Mouse (Mus musculus) adrenal gland, postnatal 14 days (tissue): ENCODE data around the gene Notch2. TPM values are rescaled to one million over a fixed set of nuclear protein-coding genes. Genes with fewer than 3 reads are reported as not detected.
A peak's percentile ranks its signal among the peaks of the same experiment; 100 is the strongest.
"Not testable (repeated sequence)": the region's sequence is repeated elsewhere in the genome, so short reads cannot be mapped to it uniquely, and the experiment has no call there.

Source experiments
- DNase-seq: peaks from one replicate; pipeline ENCODE4 v3.0.0; 2021; ENCODE audit warnings: mixed read lengths
- total RNA-seq: library from RNA; stranded (reverse); gene quantifications from 2 replicates; pipeline ENCODE4 v1.2.3, GENCODE M21; 2021

The Notch2 gene
- total RNA-seq, 1 experiment from 2014 or later, result 46.7 TPM

DNA sequence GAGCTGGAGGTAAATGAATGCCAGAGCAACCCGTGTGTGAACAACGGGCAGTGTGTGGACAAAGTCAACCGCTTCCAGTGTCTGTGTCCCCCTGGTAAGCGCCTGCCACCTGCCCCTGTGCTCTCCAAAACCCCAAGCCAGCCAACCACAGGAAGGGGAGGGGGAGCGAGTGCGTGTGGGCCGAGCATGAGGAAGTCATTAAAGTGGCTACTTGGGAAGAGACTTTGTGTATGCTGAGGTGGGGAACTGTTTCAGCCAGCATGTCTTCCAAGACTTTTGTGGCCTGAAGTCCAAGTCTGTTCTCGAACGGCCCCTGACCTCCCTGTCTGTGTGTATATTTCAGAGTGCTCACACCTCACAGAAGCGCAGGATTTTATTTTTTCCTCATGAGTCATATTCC is 88.2 kb downstream of the Notch2 start:
- DNase-seq, result no peak

GRCm38 (mm10) chr3:98104851-98105471 is 91.6 kb downstream of the Notch2 start:
- DNase-seq, result no peak

DNA sequence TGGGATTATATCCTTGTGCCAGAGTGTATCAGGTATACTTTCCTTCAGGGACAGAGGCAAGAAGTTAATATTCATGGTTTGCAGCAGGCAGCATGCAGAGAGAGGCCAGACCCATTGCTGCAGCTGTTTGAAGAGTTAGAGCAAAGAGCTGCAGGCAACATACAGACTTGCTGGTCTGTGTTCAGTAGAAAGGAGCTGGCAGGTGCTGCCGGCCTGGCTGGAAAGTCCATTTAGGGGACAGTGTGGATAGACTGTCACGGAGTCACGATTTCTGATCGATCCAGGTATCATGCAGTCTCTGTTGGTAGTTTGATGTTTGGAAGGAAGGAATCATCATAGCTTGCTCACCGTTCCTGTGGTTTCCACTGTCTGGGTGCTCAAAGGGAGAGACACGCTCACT is 92.2 kb downstream of the Notch2 start:
- no peak for DNase-seq

DNA sequence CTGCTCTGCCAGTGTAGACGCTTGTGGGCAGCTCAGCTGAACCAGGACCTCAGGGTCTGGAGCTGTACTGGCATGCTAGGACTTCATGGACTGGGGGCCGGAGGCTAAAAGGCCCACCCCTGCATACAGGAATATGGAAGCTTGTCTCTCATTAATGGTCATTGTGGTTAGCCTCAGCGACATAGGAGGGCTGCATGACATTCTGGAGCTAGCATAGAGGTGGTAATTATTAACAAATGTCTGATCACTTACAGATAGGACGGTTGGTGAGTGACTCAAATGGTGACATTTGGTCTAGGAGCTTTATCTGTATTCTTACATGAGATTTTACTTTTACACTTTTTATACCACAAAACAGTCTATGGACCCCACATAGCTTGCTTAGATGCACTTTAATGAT is 92.8 kb downstream of the Notch2 start:
- DNase-seq, result no peak

DNA sequence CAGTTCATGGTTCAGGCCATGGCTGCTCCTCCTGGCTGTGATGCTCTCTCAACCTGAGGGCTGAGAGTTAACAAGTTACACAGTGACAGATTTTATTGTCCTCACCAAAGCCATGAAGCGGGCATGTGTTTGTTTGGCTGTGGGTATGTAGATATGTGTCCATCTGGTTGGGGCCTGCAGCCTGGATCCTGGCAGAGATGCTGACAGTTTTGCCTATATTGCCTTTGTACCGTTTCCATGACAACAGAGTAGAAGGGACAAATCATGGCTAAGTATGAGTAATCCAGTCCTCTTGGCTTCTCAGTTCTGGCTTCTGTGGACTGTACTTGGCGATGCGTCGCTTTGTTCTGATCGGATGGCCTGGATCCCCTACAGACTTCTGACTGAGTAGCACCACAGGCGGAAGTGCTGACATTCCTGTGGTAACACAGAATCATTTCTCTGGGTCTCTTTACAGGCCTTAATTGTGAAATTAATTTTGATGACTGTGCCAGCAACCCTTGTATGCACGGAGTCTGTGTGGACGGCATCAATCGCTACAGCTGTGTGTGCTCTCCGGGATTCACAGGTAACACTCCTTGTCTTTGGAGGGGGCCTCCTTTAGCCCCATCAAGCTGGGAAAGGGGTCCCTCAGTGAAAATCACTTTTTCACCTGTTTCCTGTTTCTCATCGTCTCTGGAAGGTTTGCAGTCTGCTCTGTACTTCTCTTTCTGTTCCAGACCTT is 93.4 kb downstream of the Notch2 start:
- DNase-seq, result no peak

DNA sequence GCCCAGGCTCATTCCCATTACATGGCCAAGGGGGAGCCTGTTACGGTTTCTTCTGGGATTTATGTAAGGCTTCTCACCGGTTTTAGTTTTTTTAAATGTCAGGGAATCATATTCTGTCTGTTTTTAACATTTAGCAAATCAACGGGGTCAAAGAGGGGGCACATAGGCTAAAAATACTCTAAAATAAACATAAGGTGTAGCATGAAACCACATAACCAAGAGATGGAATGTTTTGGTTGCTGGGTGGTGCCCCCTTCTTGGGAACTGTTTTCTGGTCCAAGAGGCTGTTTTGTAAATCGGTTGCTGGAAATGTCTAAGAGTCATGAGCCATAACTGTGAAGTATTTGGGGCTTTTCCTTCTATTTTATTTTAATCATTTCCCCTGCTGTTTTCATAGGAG is 95.1 kb downstream of the Notch2 start:
- no peak for DNase-seq

DNA sequence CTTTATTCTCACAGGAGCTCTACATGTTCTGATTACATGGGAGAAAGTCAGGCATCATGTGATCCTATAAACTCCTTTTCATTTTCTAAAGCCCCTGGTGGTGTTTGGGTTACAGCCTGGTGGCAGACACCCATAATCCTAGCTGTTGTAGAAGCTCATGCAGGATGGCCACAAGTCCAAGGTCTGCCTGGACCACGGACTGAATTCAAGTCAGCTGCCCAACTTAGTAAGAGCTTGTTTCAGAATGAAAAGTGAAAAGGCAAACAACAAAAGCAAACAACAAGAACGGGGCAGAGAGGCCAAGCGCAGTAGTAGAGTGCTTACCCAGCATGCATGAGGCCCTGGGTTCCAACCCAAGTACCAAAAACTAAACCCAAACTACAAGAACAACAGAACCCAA is 95.5 kb downstream of the Notch2 start:
- no peak for DNase-seq

DNA sequence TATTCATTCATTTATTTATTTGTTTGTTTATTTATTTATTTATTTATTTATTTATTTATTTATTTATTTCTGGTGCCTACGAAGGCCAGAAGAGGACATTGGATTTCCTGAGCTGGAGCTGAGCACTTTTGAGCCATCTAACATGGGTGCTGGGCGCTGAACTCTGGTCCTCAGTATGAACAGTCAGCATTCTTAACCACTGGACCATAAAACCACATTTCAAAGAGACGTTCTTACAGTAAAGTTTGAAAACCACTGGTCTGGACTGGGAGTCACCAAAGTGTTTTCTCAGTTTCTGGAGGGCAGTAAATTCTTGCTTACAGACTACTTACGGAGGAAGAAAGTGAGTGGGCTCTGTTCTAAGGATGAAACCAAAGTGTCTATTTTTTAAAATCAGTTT is 97.3 kb downstream of the Notch2 start:
- DNase-seq, result no peak

DNA sequence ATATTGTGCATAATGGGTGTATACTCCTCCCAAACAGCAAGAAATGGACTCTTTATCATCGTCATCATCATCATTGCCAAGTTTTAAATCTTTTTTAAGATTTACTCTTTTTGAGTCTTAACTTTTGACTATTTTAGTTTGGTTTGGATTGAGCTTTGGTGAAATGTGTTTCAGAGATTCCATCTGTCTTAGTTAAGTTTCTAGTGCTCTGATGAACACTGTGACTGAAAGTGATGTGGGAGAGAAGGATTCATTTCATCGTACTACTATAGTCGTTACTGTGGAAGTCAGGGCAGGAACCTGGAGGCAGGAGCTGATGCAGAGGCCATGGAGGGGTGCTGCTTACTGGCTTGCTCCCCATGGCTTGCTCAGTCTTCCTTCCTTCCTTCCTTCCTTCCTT is 104.9 kb downstream of the Notch2 start:
- DNase-seq, result no peak

GRCm38 (mm10) chr3:98119338-98119737 is 106.0 kb downstream of the Notch2 start:
- DNase-seq, result no peak

- no peak for DNase-seq
These were observed 107.6 kb downstream of the Notch2 start for GRCm38 (mm10) chr3:98120884-98121283.

DNA sequence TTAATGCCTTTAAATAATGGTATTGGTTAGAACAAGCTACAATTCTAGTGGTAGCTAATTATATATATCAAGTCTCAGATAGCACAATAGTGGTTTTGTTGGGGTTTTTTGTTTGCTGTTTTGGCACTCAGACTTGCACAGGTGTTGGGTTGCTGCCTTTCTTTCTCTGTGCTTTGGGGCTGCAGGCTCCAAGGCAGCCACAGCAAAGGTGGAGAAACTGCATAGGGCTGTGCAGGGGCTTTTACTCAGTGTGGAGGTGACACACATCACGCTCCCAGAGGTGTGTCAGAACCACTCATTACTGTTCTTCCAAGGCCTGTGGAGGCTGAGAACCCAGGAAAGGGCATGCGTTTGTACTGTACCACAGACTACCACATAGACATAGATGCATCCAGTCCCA is 114.4 kb downstream of the Notch2 start:
- no peak for DNase-seq

- no peak for DNase-seq
These were observed 115.4 kb downstream of the Notch2 start for GRCm38 (mm10) chr3:98128716-98129115.

- DNase-seq, result not testable (repeated sequence)
These were observed 118.8 kb downstream of the Notch2 start for GRCm38 (mm10) chr3:98132140-98132539.

GRCm38 (mm10) chr3:98132636-98133035 is 119.3 kb downstream of the Notch2 start:
- DNase-seq, result no peak

- no peak for DNase-seq
These were observed 128.1 kb downstream of the Notch2 start for GRCm38 (mm10) chr3:98141456-98141855.

DNA sequence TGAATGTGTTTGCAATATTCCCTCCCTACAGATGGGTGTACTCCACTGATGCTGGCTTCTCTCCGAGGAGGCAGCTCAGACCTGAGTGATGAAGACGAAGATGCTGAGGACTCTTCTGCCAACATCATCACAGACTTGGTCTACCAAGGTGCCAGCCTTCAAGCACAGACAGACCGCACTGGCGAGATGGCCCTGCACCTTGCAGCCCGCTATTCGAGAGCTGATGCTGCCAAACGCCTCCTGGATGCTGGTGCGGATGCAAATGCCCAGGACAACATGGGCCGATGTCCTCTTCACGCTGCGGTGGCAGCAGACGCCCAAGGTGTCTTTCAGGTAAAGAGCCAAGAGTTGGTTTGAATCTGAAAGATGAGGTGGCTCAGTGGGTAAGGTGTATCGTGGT is 129.5 kb downstream of the Notch2 start:
- DNase-seq, result no peak

DNA sequence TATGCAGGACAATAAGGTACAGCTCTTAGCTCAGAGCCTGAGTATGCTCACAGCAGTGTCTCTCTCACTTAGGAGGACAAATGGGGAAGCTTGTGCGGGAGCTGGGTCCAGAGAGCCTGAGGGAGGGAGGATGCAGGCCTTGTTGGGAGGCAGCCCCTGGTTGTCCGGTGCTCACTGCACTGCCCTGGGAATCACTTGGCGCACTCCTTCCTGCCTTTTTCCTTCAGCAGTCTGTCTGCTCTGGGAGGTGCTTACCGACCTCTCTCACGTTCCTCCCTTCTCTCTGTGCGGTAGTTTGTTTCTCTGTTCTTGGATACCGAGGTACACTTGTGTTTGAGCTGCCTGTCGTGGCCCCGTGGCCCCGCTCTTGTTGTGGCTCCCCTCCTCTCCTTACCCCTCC is 131.9 kb downstream of the Notch2 start:
- DNase-seq, result no peak

DNA sequence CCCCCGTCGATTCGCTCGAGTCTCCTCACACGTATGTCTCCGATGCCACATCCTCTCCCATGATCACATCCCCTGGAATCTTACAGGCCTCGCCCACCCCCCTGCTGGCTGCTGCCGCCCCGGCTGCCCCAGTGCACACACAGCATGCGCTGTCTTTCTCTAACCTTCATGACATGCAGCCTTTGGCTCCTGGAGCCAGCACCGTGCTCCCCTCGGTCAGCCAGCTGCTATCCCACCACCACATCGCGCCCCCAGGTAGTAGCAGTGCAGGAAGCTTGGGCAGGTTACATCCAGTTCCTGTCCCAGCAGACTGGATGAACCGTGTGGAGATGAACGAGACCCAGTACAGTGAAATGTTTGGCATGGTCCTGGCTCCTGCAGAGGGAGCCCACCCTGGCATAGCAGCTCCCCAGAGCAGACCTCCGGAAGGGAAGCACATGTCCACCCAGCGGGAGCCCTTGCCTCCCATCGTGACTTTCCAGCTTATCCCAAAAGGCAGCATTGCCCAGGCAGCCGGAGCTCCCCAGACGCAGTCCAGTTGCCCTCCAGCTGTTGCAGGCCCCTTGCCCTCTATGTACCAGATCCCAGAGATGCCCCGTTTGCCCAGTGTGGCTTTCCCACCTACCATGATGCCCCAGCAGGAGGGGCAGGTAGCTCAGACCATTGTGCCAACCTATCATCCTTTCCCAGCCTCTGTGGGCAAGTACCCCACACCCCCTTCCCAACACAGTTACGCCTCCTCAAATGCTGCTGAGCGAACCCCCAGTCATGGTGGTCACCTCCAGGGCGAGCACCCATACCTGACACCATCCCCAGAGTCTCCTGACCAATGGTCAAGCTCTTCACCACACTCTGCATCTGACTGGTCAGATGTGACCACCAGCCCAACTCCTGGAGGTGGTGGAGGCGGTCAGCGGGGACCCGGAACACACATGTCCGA is 133.4 kb downstream of the Notch2 start:
- DNase-seq, result no peak

GRCm38 (mm10) chr3:98147706-98148105 is 134.4 kb downstream of the Notch2 start:
- DNase-seq, result peak; percentile 83

GRCm38 (mm10) chr3:98149881-98150280 is 136.6 kb downstream of the Notch2 start:
- DNase-seq, result no peak

GRCm38 (mm10) chr3:98151016-98151415 is 137.7 kb downstream of the Notch2 start:
- DNase-seq, result no peak

- DNase-seq, result no peak
These were observed 140.1 kb downstream of the Notch2 start for GRCm38 (mm10) chr3:98153460-98153859.
